Mouse (Mus musculus) forebrain, postnatal 0 days (tissue): ENCODE measurements around the gene Uqcr11. TPM values are rescaled to one million over a fixed set of nuclear protein-coding genes. Genes with fewer than 3 reads are reported as not detected.

Experiments
- ATAC-seq: fragments of 200-750 bp; cut with Nextera tagmentation; 2 replicates; pipeline ENCODE4 v1.8.0; 2017; ENCODE audit warnings: mild to moderate bottlenecking, moderate library complexity
- DNase-seq: peaks from one replicate; pipeline ENCODE4 v3.0.0-alpha.2; 2015
- H3K27ac ChIP-seq: fragments of 300-500 bp; sonication (generic); 2 replicates; pipeline ENCODE4 v1.5.1; 2014; ENCODE audit warnings: low read depth, mild to moderate bottlenecking, antibody characterized with exemption, low read length, moderate library complexity, mixed read lengths
- H3K27me3 ChIP-seq: fragments of 300-500 bp; sonication (generic); 2 replicates; pipeline ENCODE4 v1.6.1; 2014; ENCODE audit warnings: mild to moderate bottlenecking, low read length, mixed read lengths; ENCODE audit not compliant: insufficient read depth
- H3K36me3 ChIP-seq: fragments of 300-500 bp; sonication (generic); 2 replicates; pipeline ENCODE4 v1.6.1; 2014; ENCODE audit warnings: mild to moderate bottlenecking, moderate library complexity; ENCODE audit not compliant: insufficient read depth
- H3K4me1 ChIP-seq: fragments of 300-500 bp; sonication (generic); 2 replicates; pipeline ENCODE4 v1.6.1; 2014; ENCODE audit warnings: antibody characterized with exemption; ENCODE audit not compliant: insufficient read depth
- H3K4me2 ChIP-seq: fragments of 300-500 bp; sonication (generic); 2 replicates; pipeline ENCODE4 v1.6.1; 2014; ENCODE audit warnings: low read depth, mild to moderate bottlenecking, moderate library complexity
- H3K4me3 ChIP-seq: fragments of 300-500 bp; sonication (generic); 2 replicates; pipeline ENCODE4 v1.5.1; 2014; ENCODE audit warnings: low read depth, low read length, mixed read lengths
- H3K9ac ChIP-seq: fragments of 300-500 bp; sonication (generic); 2 replicates; pipeline ENCODE4 v1.6.1; 2014; ENCODE audit warnings: mild to moderate bottlenecking
- H3K9me3 ChIP-seq: fragments of 300-500 bp; sonication (generic); 2 replicates; pipeline ENCODE4 v1.6.1; 2016; ENCODE audit warnings: low read length
- CTCF ChIP-seq: sonication (generic); IDR thresholded peaks from 2 replicates; pipeline ENCODE4 v1.5.1; 2016; ENCODE audit warnings: antibody characterized with exemption, control low read depth, low read depth
- WGBS: fragments of 180-500 bp; shearing (Covaris S2); extraction: QIAGEN DNeasy Blood & Tissue Kit; methylation state at CpG from one replicate; pipeline ENCODE4 v1.1.7; 2014; 5-methylcytosine and 5-hydroxymethylcytosine counted together
- polyA plus RNA-seq: library from polyadenylated mRNA; unstranded; fragments of >200 nt; fragmentation: Nextera tagmentation; extraction: Ambion mirVana; gene quantifications from 2 replicates; pipeline ENCODE4 v1.2.1, GENCODE M21; 2015
- total RNA-seq: library from RNA; depleted of rRNA; stranded (reverse); fragments of >200 nt; gene quantifications from 2 replicates; pipeline ENCODE4 v1.2.3, GENCODE M21; 2014

Uqcr11 gene
- total and polyA plus RNA-seq, 2 experiments from 2014 or later, result 230 to 688 TPM

GRCm38 (mm10) chr10:80444339-80445045 is 37.9 kb upstream of the Uqcr11 start:
- 49% methylated on average over 5 of the region's 5 CpGs for WGBS
- no peak overlapping the region for H3K4me3 ChIP-seq
- H3K4me1 ChIP-seq, result 0 out of 2 replicates have a peak, but pooled peaks cover 2% of the 10 kb centered on the region
- ATAC-seq, result no peak
- H3K27ac ChIP-seq, result no peak overlapping the region
- H3K4me2 ChIP-seq, result no peak overlapping the region
- H3K36me3 ChIP-seq, result no peaks in the 10 kb centered on the region
- H3K9ac ChIP-seq, result no peak overlapping the region
- TF ChIP-seq CTCF, result no peak
- H3K9me3 ChIP-seq, result no peaks in the 10 kb centered on the region
- H3K27me3 ChIP-seq, result no peaks in the 10 kb centered on the region; the same call in 1 of the 2 replicates
- DNase-seq, result no peak

- Histone ChIP-seq H3K9ac (no peak overlapping the region), H3K9me3 (no peaks in the 10 kb centered on the region), H3K4me3 (no peak overlapping the region), H3K27me3 (no peaks in the 10 kb centered on the region; the same call in 1 of the 2 replicates), H3K27ac (no peak overlapping the region), H3K4me1 (0 out of 2 replicates have a peak, but pooled peaks cover 2% of the 10 kb centered on the region), H3K36me3 (no peaks in the 10 kb centered on the region), H3K4me2 (no peak overlapping the region)
- TF ChIP-seq CTCF, result no peak
- ATAC-seq, result no peak
- no peak for DNase-seq
- WGBS, result 83% methylated on average over 7 of the region's 8 CpGs
Measured at GRCm38 (mm10) chr10:80443575-80444278, 37.1 kb upstream of the Uqcr11 start.

DNA sequence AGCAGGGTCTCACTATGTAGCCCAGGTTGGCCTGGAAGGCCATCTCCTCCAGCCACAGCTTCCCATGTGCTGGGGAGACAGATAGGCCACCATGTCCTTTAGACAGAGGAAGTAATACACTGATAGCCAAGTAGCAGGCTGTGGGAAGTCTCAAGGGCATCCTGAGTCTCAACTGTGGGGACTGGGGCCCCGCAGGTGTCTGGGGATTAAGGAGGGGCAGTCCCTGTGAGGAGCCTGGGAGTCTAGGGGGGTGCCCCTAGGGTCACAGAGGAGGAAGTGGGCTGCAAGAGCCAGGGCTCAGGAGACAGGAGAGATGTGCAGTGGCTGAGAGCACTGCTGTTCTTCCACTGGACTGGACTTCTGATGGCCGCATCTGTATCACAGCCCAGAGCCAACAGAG is 36.4 kb upstream of the Uqcr11 start:
- ATAC-seq, result no peak
- H3K36me3 ChIP-seq, result no peaks in the 10 kb centered on the region
- TF ChIP-seq CTCF, result no peak
- H3K4me2 ChIP-seq, result no peak overlapping the region
- H3K9ac ChIP-seq, result no peak overlapping the region
- WGBS, result 65% methylated on average over 2 of the region's 2 CpGs
- H3K4me1 ChIP-seq, result 0 out of 2 replicates have a peak, but pooled peaks cover 2% of the 10 kb centered on the region
- no peak for DNase-seq
- no peaks in the 10 kb centered on the region for H3K9me3 ChIP-seq
- no peak overlapping the region for H3K4me3 ChIP-seq
- H3K27ac ChIP-seq, result no peak overlapping the region
- H3K27me3 ChIP-seq, result no peaks in the 10 kb centered on the region; the same call in 1 of the 2 replicates

- H3K4me1 ChIP-seq, result 0 out of 2 replicates have a peak, but pooled peaks cover 2% of the 10 kb centered on the region
- no peak for TF ChIP-seq CTCF
- DNase-seq (no peak), ATAC-seq (no peak)
- no peak overlapping the region for H3K4me2 ChIP-seq
- no peaks in the 10 kb centered on the region; the same call in 1 of the 2 replicates for H3K27me3 ChIP-seq
- H3K9ac ChIP-seq, result no peak overlapping the region
- no peaks in the 10 kb centered on the region for H3K9me3 ChIP-seq
- H3K27ac ChIP-seq, result no peak overlapping the region
- WGBS, result 63% methylated on average over 8 of the region's 8 CpGs
- H3K4me3 ChIP-seq, result no peak overlapping the region
- H3K36me3 ChIP-seq, result no peaks in the 10 kb centered on the region
Measured at GRCm38 (mm10) chr10:80441598-80441997, 35.0 kb upstream of the Uqcr11 start.

DNA sequence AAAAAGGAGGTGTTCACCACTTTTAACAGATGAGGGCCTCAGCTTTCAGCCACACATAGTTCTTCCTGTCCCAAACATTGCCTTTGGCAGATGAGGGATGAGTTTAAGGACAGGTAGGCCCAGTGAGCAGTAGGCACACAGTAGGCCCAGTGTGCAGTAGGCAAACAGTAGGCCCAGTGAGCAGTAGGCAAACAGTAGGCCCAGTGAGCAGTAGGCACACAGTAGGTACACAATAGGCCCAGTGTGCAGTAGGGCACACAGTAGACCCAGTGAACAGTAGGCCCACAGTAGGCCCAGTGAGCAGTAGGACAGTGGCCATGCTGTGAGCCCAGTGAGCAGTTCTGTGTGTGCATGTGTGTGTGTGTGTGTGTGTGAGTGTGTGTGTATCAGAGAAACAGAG is 33.4 kb upstream of the Uqcr11 start:
- H3K4me3 ChIP-seq, result no peak overlapping the region
- no peak overlapping the region for H3K27ac ChIP-seq
- H3K9me3 ChIP-seq, result no peaks in the 10 kb centered on the region
- ATAC-seq (no peak), DNase-seq (no peak)
- no peaks in the 10 kb centered on the region for H3K36me3 ChIP-seq
- no peaks in the 10 kb centered on the region; the same call in 1 of the 2 replicates for H3K27me3 ChIP-seq
- TF ChIP-seq CTCF, result no peak
- no peak overlapping the region for H3K4me2 ChIP-seq
- no peak overlapping the region for H3K9ac ChIP-seq
- H3K4me1 ChIP-seq, result no peaks in the 10 kb centered on the region

GRCm38 (mm10) chr10:80437973-80438372 is 31.3 kb upstream of the Uqcr11 start:
- H3K27ac ChIP-seq, result no peak overlapping the region
- ATAC-seq (no peak), DNase-seq (no peak)
- no peak overlapping the region for H3K4me2 ChIP-seq
- no peaks in the 10 kb centered on the region for H3K4me1 ChIP-seq
- no peak overlapping the region for H3K9ac ChIP-seq
- TF ChIP-seq CTCF, result no peak
- no peaks in the 10 kb centered on the region for H3K9me3 ChIP-seq
- no peaks in the 10 kb centered on the region for H3K27me3 ChIP-seq
- 73% methylated on average over 4 of the region's 4 CpGs for WGBS
- no peak overlapping the region for H3K4me3 ChIP-seq
- H3K36me3 ChIP-seq, result no peaks in the 10 kb centered on the region

DNA sequence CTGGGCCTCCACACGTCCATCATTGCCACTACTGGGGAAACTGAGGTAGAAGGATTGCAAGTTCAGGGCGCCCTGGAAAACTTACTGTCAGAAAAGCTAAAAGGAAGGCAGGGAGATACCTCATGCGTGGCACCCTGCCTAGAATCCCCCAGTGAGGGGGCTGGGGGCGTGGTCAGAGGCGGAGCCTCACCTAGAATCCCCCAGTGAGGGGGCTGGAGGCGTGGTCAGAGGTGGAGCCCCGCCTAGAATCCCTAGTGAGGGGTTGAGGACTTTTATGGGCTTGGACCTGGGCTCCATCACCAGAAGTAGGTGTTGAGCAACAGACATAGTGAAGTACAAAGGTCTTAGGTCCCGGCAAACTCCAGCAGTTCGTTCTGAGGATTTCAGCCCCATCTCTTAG is 29.6 kb upstream of the Uqcr11 start:
- Histone ChIP-seq H3K4me2 (no peak overlapping the region), H3K9me3 (no peaks in the 10 kb centered on the region), H3K4me1 (peaks cover 13% of the 10 kb centered on the region; the same call in 1 of the 2 replicates), H3K4me3 (no peak overlapping the region), H3K9ac (no peak overlapping the region), H3K36me3 (no peaks in the 10 kb centered on the region), H3K27ac (no peak overlapping the region), H3K27me3 (no peaks in the 10 kb centered on the region)
- DNase-seq (peak; percentile 34), ATAC-seq (no peak)
- TF ChIP-seq CTCF, result no peak
- WGBS, result 17% methylated on average over 9 of the region's 9 CpGs
